Comparison of ENCODE assay signal across 9 mouse cellular contexts in the genomic region with DNA sequence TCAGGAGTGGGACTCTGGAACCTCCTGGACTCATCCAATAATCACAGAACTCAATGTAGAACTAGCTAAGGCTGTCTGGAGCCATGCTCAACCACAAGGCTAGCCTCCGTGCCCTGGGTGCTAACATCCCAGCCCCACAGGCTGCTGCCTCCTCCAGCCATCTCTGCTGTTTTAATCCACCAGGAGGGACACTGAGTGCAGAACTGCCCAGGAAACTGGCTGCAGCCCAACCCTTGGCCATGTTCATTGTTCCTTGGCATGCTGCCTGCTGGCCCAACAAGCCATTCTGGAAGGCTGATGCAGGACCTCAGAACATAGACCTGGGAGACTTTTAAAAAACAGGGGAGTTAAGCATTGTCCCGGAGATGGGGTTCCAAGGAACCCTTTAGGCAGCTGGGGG. TPM values are rescaled to one million over a fixed set of nuclear protein-coding genes. Genes with fewer than 3 reads are reported as not detected.
DNase-seq lines count a peak whose midpoint lies in the region.
"Had no signal": no experiment of that assay in that cellular context is flagged by ENCODE, and none has a peak within 500 bp of the region (broad histone marks: within the 10 kb centered on the region; RNA-seq: fewer than 3 reads in every experiment).

No protein-coding gene starts in this region.

- no peaks in the 10 kb centered on the region for H3K36me3 ChIP-seq in embryonic facial prominence, embryonic 10.5 days (replicated peaks)
- H3K36me3 ChIP-seq: liver, embryonic 13.5 days had no signal

- peaks cover 16% of the 10 kb centered on the region for H3K27me3 ChIP-seq in embryonic facial prominence, embryonic 10.5 days (replicated peaks; ENCODE audit: low read depth, poor library complexity, severe bottlenecking)

- 86% methylated on average over 2 of the region's 2 CpGs for WGBS in embryonic facial prominence, embryonic 10.5 days

- H3K9me3 ChIP-seq in embryonic facial prominence, embryonic 10.5 days: no peaks in the 10 kb centered on the region
- H3K9me3 ChIP-seq: liver, embryonic 13.5 days had no signal

- H3K4me1 ChIP-seq in embryonic facial prominence, embryonic 10.5 days: no peaks in the 10 kb centered on the region
- H3K4me1 ChIP-seq: liver, embryonic 13.5 days had no signal

- DNase-seq in MN1 (ENCODE audit: low spot score): peak; percentile 49
- DNase-seq in NIH3T3 (ENCODE audit: low read depth): peak; percentile 59
- DNase-seq in cerebellum, postnatal 4 days (ENCODE audit: low spot score in 2 of 2): peak; percentile 79 to 89
- peak; percentile 78 for DNase-seq in kidney, postnatal 14 days
- DNase-seq in ovary, postnatal 14 days (ENCODE audit: low spot score): peak; percentile 81
- DNase-seq in embryonic facial prominence, embryonic 10.5 days (ENCODE audit: low spot score): no peak
- DNase-seq in embryo, embryonic 11 days: no peak
- DNase-seq in c-Kit-positive CD71-positive TER-119-positive erythroid progenitor cells, embryonic 14.5 days (ENCODE audit: low spot score): no peak
- DNase-seq: liver, embryonic 13.5 days had no signal

- no peak overlapping the region for H3K27ac ChIP-seq in embryonic facial prominence, embryonic 10.5 days (replicated peaks)
- H3K27ac ChIP-seq: liver, embryonic 13.5 days had no signal

- no peak overlapping the region for H3K4me3 ChIP-seq in embryonic facial prominence, embryonic 10.5 days
- H3K4me3 ChIP-seq: liver, embryonic 13.5 days had no signal

RNA-seq across cellular contexts. Expression of a gene that starts 42.5 kb away (rescaled TPM):
- 0.04 TPM in 1 of 2 replicates, not detected in the other for polyA plus RNA-seq in embryonic facial prominence, embryonic 10.5 days (2016; fragmentation: Nextera tagmentation; extraction: Ambion mirVana)
- polyA plus RNA-seq: liver, embryonic 13.5 days had no signal

Comparison
In these comparisons a context has a peak if more than half of its experiments do, and no peak if none do; other contexts are left out.
1. DNase-seq: peak in MN1 (single experiment), NIH3T3 (single experiment), cerebellum, postnatal 4 days (2 of 2), kidney, postnatal 14 days (single experiment) and ovary, postnatal 14 days (single experiment); none in embryonic facial prominence, embryonic 10.5 days (single experiment), embryo, embryonic 11 days (single experiment) and c-Kit-positive CD71-positive TER-119-positive erythroid progenitor cells, embryonic 14.5 days (single experiment).